Mouse (Mus musculus) thymus, postnatal 4 days (tissue): ENCODE data around the gene Zfp146.
"Not testable (repeated sequence)": the region's sequence is repeated elsewhere in the genome, so short reads cannot be mapped to it uniquely, and the experiment has no call there.

ENCODE experiments used
- DNase-seq: peaks from one replicate; pipeline ENCODE4 v3.0.0; 2021

Gene Zfp146

DNA sequence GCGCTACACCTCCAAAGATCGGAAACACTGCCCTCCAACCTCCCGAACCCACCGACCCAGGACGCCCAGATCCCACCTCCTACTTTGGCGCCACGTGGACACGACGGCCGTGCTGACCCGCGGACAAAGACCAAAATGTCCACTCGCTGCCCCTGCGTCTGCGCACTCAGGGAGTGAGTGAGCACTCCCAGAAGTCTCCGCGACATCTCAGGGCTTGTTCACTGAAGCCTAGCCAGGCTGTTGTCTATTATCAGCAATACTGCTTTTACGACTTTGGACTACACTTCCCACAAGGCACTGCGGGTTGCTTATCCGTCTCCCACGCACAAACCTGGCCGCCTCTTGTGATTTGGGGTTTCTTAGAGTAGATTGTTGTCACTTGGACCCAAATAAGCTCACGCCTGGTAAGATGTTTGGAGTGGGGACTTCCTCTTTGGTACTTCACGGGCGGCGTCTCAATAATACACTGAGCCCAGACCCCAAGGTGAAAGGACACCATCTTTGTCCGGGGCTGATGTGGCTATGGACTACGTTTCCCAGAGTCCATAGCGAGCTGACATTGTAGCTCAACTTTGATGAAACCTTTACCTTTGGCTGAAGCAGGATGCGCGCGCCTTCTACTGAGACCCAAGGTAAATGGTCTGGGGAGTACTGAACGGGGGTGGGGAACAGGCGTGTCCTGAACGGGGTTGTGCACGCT lies at the start of gene Zfp146:
Gene Zfp146 (minus strand): TSS at position 168 of the 700 bp plus-strand sequence.
- DNase-seq: peak; percentile 89

DNA sequence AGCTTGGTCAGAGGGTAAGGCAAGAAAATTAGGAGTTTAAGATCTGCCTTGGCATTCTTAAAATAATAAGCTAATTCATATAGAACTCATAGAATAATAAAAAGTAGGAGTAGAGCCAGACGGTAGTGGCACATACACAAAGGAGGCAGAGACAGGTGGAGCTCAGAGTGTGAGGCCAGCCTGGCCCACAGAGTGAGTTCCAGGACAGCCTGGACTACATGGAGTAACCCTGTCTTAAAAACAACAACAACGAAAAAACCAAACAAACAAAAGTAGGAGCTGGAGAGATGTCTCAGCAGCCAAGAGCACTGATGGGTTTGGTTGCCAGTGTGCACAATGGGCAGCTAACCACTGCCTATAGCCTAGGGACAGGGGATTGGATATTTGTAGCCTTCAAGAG lies 47.7 kb upstream of the Zfp146 start:
- no peak for DNase-seq

DNA sequence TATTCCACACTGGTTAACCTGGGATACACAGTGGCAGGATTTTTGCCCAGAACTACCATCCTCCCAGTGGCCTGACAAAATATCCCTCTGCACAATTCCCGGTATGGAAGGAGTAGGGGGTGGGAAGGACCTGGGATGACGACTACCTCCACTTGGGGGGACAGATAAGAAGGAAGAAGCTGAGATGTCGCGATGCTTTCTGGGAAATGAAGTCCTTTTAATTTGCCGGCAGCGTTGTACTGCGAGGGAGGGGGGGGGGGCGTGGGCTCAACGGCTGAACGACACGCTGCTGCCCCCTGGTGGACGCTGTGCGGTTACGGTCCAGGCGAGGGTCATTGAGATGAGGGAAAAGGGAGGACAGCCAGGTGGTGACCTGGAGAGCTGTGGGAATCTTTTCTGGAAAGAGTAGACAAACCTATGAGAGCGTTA lies 47.2 kb upstream of the Zfp146 start:
- peak; percentile 89 for DNase-seq

DNA sequence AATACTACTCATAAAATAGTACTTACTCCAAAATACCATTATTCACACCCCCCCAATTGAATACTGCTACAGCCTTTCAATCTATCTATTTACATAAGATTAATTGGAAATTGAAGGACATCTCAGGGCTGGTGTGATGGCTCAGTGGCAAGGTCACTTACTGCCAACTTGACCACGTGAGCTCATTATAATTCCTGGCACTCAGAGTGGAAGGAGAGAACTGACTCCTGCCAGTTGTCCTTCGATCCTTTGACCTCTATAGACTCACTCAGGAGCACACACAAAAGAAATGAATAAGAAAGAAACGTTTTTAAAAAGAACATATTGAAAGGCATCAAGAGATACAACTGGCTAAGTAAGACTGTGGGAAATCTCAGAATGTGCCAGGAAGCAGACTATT lies 46.3 kb upstream of the Zfp146 start:
- no peak for DNase-seq

DNA sequence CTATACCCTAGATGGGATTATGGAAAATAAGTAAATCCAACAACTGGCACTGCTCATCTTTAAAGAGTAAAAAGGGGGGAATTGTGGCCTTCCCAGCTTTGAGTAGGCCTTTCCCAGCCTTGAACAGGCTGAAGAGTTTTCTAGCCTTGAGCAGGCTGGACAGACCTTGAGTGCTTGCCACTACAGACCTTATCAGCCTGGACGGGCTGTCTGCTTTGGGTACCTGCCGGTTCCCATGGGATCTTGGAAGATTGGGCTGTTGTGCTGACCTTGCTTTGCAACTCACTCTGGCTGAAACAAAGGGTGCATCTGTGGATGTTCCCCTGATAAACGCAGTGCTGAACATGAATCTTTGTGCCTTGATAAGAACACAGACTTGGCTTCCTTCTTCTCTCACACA lies 44.3 kb upstream of the Zfp146 start:
- DNase-seq: no peak

DNA sequence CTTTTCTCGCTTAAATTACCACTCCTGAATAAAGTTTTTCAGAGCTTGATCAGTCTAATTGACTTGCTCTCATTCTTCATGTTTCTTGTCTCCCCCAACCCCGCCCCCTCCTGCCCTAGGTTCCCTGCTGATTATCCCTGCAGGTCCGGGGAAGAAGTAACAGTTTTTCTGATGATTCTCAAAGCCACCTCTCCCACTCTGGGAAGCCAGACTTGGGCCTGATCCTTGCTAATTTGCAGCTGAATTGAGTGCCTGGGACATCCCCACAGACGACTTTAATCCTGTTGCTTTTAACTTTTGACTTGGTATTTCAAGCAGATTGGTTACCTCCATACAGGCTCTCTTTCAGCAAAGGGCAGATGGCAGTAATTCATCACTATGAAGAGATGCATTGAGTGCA lies 41.5 kb upstream of the Zfp146 start:
- DNase-seq: no peak

DNA sequence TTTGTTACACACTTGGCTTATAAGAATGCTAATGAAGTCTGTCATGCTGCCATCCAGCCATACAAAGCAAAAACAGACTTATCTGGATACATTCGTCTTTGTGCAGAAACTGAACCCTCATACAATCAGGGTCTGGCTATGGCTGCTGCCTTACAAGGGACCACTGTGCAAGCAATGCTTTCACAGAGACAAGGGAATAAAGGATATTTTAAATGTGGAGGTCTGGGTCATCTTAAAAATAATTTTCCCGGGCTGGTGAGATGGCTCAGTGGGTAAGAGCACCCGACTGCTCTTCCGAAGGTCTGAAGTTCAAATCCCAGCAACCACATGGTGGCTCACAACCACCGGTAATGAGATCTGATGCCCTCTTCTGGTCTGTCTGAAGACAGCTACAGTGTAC lies 36.8 kb upstream of the Zfp146 start:
- DNase-seq: not testable (repeated sequence)

DNA sequence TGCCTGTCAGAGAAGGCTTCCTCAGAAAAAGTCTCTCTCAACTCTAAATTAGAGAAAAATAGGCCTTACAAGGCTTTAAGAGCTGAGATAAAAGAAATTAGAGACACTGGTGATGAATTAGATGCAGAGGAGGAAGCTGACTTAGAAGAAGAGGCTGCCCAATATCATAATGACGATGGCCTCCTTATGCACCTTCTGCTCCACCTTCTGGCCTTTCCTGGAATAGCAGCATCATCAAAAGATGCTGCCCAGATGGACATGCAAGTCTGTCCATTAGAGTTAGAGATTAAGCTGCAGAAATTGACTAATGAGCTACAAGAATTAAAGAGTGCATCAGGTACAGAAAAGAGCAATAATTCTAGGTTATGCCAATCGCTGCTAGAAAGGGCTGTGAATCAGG lies 35.8 kb upstream of the Zfp146 start:
- peak; percentile 58 for DNase-seq

DNA sequence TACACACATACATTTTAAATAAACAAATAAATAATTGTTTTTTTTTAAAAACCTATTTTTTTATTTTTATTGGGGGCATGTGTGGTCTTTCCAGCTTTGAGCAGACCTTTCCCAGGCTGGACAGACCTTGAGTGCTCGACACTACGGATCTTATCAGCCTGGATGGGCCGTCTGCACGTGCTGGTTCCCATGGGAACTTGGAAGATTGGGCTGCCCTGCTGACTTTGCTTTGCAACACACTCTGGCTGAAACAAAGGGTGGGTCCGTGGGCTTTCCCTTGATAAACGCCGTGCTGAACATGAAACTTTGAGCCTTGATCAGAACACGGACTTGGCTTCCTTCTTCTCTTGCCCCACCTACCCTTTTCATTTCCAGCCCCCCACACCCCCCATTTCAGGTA lies 34.8 kb upstream of the Zfp146 start:
- no peak for DNase-seq

DNA sequence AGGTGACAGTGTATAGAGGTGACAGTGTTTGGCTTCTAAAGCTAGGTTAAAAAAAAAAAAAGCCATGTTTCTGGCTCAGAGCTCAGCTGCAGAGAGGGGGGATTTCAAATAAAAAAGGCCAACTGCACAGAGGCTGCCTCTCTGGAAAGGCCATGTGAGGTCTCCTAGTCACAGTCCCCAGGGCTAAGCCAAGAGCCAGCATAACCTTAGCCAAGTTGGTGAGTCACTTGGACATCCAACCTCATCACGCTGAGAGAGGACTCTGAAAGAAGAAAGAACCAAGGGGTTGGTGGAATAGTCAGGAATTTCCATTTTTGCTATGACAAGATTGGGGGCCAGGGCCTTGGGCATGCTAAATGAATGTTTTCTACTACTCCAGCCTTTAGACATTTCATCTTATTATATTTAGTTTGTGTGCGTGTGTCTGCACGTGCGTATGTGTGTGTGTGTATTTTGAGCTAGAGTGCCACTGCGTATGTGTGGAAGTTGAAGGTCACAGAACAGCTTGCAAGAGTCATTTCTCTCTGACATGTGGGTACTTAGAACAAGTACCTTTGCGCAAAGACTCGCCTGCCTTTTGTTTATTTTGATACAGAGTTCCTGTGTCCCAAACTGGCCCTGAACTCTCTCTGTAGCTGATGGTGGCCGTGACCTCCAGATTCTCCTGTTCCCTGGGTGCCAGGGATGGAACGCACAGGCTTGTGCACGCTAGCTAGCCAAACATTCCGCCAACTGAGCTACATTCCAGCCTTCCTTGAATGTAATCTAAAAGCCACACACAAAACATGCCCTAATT lies 33.5 kb upstream of the Zfp146 start:
- DNase-seq: no peak

DNA sequence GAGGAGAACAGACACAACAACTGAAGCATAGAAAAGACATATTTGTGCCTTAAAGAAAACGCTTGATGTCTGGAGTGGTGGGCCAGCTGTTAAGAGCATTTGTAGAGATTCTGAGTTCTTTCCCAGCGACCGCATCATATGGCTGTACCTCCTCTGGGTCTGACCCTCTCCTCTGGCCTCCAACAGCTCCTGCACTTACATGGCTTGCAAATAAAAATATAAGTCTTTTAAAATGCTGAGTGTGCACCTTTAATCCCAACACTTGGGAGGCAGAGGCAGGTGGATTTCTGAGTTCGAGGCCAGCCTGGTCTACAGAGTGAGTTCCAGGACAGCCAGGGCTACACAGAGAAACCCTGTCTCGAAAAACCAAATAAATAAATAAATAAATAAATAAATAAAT lies 31.1 kb upstream of the Zfp146 start:
- not testable (repeated sequence) for DNase-seq

DNA sequence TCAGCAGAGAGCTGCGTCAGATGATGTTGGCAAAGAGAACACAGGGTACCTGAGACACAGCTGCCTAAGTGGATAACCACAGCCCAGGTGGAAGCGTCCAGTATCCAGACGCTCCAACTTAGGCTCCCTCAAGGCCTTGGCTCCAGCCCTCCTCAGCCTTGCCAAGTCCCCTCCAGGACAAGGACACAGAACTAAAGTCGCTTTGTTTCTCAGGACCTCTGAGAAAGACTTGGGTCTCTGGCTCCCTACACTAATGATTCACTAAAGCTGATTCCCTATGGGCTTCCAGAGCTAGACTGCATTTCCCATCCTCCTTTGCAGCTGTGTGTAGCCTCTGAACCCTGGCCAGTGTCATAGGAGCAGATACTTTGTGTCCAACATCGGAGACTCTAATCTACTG lies 30.6 kb upstream of the Zfp146 start:
- DNase-seq: no peak

DNA sequence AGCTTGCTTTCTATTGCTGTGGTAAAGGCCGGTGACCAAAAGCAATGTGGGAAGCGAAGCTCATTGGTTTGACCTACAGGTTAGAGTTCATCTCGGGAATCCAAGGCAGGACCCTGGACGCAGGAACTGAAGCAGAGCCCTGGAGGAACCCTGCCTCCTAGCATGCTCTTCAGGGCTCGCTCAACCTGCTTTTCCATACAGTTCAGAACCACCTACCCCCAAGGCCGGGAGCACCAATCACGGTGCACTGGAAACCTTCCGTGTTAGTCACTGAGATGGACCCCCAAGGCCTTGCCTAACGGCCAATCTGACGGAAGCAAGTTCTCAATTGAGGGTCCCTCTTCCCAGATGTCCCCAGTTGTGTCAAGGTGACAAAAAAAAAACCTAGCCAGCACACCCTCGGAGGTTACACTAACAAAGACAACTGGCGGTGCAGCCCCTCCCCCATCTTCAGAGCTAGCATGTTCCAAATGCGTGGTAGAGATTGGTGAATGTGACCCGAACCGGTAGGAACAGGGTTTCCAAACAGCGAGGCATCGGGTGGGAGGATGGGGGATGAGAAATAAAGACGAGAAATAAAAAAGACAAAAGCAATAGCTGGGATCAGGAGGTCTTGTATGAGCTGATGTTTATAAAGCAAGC lies 30.1 kb upstream of the Zfp146 start:
- DNase-seq: no peak

DNA sequence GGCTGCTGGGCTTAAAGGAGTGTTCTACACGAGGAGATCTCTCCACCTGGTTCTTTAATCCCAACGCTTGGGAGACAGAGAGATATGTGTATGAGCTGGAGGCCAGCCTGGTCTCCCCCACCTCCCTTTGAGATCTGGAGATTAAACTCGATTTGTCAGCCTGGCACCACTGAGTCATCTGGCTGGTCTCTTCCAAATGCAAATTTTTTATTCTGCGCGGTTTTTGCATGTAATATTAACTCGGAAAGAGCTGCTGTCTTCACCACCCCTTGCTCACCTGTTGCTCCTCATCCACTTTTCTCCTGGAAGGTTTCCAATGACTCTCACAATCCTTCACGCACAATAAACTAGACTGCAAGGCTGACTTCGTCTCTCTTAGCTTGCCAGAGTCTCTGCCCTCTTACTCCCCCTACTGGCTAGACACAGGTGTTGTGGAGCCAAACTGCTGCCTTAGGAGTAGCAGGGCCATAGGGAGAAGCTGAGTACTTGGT lies 29.0 kb upstream of the Zfp146 start, which contains the start of gene Capns1:
Gene Capns1 (minus strand): TSS at position 331 of the 491 bp plus-strand sequence.
- DNase-seq: peak; percentile 72

DNA sequence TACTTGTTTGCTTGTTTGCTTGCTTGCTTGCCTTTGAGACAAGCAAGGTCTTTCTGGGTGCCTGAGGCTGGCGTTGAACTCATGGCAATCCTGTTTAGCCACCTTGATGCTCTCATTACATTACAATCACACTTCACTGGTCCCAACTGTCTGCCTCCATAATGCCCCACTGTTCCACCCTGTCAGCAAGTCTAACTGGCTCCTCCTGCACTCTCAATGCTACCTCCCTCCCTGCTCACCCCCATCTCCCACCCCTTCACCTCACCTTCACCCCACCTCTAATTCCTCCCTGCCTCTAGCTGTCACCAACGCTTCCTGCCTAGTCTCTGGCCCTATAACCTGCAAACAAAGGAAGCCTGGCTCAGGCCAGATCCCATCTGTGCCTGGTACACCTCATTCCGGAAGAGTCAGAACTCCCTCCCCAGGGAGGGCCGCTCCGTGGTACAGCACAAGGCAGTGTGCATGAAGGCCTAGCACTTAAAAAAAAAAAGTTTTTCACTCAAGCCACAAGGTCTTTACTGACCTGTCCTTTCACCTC lies 28.1 kb upstream of the Zfp146 start:
- DNase-seq: no peak

DNA sequence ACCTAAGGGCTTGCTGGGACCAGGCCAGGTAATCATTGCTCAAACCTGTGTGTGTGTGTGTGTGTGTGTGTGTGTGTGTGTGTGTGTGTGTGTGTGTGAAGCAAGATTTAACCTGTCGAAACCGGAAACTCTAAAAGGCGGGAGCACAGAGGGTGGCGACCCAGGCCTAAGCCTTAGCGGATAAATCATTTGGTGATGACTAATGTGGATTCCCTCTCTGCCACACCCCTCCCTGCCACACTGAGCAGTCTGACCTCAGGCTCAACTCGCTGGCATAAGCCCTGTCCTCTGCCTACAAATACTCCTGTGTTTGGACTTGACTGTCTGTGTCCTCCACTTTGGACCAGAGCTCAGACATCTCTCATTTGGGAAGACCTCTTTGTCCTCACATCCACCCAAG lies 26.6 kb upstream of the Zfp146 start:
- no peak for DNase-seq

DNA sequence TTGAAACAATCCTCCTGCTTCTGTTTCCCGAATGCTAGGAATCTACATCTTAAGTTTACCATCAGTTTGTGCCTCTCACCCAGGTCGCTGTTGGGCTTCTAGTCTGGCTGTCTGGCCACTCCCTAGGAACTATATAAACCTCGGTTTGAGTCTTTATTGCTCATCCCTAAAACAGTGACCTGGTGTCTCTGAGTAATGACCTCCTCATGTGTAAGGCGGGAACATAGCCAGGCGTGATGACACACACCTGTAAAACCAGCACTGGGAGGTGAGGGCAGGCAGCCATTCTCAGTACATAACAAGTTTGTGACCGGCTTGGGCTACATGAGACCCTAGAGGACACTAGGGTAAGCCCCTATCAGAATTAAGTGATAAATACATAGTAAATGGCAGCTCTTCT lies 25.9 kb upstream of the Zfp146 start:
- no peak for DNase-seq

DNA sequence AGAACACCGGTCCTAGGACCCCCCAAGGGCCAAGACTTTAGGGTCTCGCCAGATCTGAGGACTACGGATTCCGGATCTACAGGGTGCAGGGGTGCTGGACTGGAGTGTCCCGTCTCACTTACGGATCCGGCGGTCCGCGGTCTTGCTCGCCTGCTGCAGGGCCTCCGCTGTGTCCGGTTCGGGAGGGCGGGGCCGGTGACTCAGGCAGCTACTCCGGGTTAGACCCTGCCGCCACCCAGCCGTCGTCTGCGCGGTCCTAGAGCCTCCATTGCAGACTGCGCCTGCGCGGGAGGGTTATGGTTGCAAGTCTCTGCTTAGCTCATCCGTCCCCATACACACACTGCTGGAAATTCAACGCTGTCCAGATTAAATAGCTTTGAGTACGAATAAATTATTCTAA lies 25.3 kb upstream of the Zfp146 start:
- DNase-seq: peak; percentile 98

DNA sequence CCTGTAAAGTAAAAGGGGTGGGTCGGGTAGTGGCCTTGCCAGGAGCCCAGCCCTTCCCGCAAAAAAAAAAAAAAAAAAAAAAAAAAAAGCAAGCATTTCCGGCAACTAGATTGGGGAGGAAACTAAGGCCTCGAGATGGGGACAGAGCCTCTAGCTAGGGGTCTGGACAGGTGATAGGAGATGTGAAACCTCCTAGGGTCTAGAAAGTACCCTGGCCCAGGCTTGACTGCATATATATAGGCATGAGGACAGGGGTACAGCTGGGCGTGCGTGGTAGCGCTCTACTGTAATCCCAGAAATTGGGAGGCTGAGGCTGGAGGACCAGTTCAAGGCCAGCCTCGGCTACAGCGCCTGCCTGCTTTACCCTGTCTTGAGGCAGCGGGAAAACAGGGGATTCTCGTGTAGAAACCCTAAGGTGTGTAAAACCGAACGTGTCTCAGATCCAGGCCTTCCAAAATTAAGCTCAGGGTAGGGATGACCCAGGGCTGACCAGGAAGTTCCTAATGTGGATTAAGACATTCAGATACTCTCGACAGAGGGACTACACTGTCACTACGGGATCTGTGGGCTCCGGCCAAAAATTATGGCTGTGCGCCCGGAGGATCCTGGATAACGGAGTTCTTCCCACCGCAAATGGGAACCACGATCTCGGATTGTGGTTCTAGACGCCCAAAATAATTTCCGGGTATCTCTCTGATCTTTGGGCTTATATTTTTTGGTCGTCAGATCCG lies 24.7 kb upstream of the Zfp146 start:
- peak; percentile 52 for DNase-seq

DNA sequence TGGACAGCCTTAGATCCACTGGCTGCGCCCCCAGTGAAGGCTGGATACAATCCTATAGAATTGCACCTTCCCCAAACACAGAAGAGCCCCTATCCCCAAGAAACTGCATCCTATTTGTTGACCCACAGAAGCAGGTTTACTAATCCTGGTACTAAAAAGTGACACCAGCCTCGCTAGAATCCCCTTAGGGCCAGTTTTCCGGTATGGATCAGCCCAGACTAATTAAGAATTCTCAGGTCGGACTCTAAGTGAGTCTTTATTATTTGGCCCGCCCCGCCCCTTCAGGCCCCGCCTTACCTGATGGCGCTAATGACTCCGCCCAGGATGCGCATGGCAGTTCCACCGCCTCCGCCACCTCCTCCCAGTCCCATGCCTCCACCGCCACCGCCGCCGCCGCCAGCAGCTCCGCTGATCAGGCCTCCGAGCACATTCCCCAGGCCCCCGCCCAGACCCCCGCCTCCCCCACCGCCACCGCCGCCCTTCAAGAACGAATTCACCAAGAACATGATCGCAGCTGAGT lies 24.1 kb upstream of the Zfp146 start:
- DNase-seq: peak; percentile 77

DNA sequence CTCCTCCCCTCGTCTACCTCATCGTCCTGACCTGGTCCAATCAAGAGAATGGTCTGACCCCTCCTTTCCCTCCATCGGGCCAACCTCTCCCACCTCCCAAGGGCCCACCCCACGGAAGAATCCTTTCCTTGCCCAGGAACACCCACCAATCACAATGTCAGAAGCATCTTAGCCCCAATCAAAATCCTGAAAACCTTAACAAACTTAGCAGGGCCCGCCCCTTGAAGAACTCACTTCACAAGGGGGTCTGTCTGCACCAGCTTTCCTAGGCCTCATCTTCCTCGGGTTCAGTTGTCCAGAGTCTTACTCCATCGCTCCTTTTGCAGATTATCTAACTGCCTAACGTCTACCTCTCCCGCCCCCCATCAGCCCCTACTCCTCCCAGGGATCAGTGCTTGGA lies 23.5 kb upstream of the Zfp146 start:
- no peak for DNase-seq

DNA sequence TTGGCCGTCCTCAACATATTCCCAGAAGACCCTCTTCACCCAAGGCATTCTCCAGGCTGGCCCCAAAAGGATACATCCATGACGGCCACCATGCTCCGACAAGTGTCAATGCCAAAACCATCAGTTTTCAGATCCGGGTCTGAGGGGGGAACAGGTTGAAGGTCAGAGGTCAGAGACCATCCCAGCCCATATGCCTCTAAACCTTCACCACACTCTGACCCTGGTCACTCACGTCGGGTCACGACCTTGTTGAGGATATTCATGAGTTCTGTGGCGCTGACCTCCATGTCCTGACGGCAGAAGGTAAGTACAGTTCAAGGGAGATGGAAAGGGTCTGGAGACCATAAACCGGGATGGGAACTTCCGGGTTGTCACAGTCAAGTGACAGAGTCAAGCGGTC lies 22.5 kb upstream of the Zfp146 start:
- no peak for DNase-seq

DNA sequence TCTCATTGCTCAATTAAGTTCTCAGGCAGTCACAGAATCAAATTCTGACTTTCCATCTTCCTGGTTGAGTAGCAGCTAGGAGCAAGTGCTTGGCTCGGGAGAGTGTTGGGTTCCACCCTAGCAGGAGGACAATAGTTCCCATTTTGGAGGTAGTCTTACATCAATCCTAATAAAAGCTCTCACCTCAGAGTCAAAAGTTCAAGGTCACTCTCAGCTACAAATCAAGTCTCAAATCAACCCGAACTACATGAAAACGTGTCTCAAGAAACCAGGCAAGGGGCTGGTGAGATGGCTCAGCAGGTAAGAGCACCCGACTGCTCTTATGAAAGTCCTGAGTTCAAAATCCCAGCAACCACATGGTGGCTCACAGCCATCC lies 19.6 kb upstream of the Zfp146 start:
- no peak for DNase-seq
